Mouse (Mus musculus) heart, adult 18-20 months (tissue): ENCODE results near the gene BC147527. TPM values are rescaled to one million over a fixed set of nuclear protein-coding genes. Genes with fewer than 3 reads are reported as not detected.
"Not testable (repeated sequence)": the region's sequence is repeated elsewhere in the genome, so short reads cannot be mapped to it uniquely, and the experiment has no call there.

Source experiments
- DNase-seq, 2 experiments: peaks; one replicate each; pipeline ENCODE4 v3.0.0; 2021 to 2022; ENCODE audit warnings: mixed read lengths in 1 of 2
- long read RNA-seq, 2 experiments: library from polyadenylated mRNA; stranded (forward); transcript quantifications; one replicate each; pipeline ENCODE4 v2.0.0; 2021
- total RNA-seq, 2 experiments: library from RNA; stranded (reverse); gene quantifications; 2 replicates each; pipeline ENCODE4 v1.2.3; 2021

The BC147527 gene
- not detected for total RNA-seq
- long read RNA-seq, experiment 1, partial matches to known transcripts: 0 of 1 reads
- long read RNA-seq, experiment 1, other reads (novel, unspliced or antisense): 0 of 1 reads
- long read RNA-seq, experiment 2: 0 reads

- DNase-seq: peak; percentile 9 to 36
Measured at GRCm38 (mm10) chr13:120299991-120300442, at the start of gene BC147527. TSS of gene BC147527 (plus strand) at chr13:120300392.

- DNase-seq: not testable (repeated sequence)
Measured at GRCm38 (mm10) chr13:120251208-120251924, 48.8 kb upstream of the BC147527 start.

- DNase-seq: not testable (repeated sequence)
Measured at GRCm38 (mm10) chr13:120258817-120259658, 41.2 kb upstream of the BC147527 start.

- not testable (repeated sequence) for DNase-seq
Measured at GRCm38 (mm10) chr13:120259718-120260117, 40.5 kb upstream of the BC147527 start.

GRCm38 (mm10) chr13:120262870-120263269 is 37.3 kb upstream of the BC147527 start, which contains the start of gene AF067061:
TSS of gene AF067061 (plus strand) at chr13:120263114.
- not testable (repeated sequence) for DNase-seq

GRCm38 (mm10) chr13:120277837-120278236 is 22.4 kb upstream of the BC147527 start:
- DNase-seq: not testable (repeated sequence)

- no peak for DNase-seq
Measured at GRCm38 (mm10) chr13:120278784-120279183, 21.4 kb upstream of the BC147527 start.

GRCm38 (mm10) chr13:120299324-120299894 is 783 bp upstream of the BC147527 start:
- no peak for DNase-seq

GRCm38 (mm10) chr13:120300853-120301252 is 661 bp downstream of the BC147527 start:
- DNase-seq: no peak

- DNase-seq: no peak
Measured at GRCm38 (mm10) chr13:120310749-120311148, 10.6 kb downstream of the BC147527 start.

- no peak for DNase-seq
Measured at GRCm38 (mm10) chr13:120313584-120313983, 13.4 kb downstream of the BC147527 start.

GRCm38 (mm10) chr13:120316578-120316977 is 16.4 kb downstream of the BC147527 start, which contains the start of gene Tcstv3:
TSS of gene Tcstv3 (plus strand) at chr13:120316878.
- DNase-seq: not testable (repeated sequence)

- no peak for DNase-seq
Measured at GRCm38 (mm10) chr13:120320183-120320582, 20.0 kb downstream of the BC147527 start.

- DNase-seq: no peak
Measured at GRCm38 (mm10) chr13:120320721-120321120, 20.5 kb downstream of the BC147527 start.

Other genes with a start within 250 kb of the BC147527 start
- gene Gm21188, start 248.2 kb upstream of the BC147527 start, total RNA-seq: under 1 TPM; 0.40 to 0.49 TPM
- not detected for gene Gm20767, start 160.1 kb upstream of the BC147527 start, total RNA-seq
- gene Gm21818, start 128.0 kb upstream of the BC147527 start, total RNA-seq: not detected
- not detected for gene Gm21762, start 84.4 kb upstream of the BC147527 start, total RNA-seq
- gene Gm21731, start 61.3 kb upstream of the BC147527 start, total RNA-seq: not detected
- gene AF067061, start 37.3 kb upstream of the BC147527 start, total RNA-seq: not detected
- not detected for gene Tcstv3, start 16.5 kb downstream of the BC147527 start, total RNA-seq